Mouse (Mus musculus) ES-Bruce4 (cell line): ENCODE measurements at regions not wholly inside any gene's neighbourhood (a gene's known extent, or its start where the extent isn't known, plus 50 kb on each side); places are given as distances from the start of the nearest gene placed in this dataset.

ENCODE experiments used
- H3K27ac ChIP-seq: 2 replicates; pipeline ENCODE4 v1.5.1; 2012; ENCODE audit warnings: low read length, inconsistent platforms; ENCODE audit not compliant: insufficient read depth
- H3K27me3 ChIP-seq: 2 replicates; pipeline ENCODE4 v1.6.1; 2012; ENCODE audit warnings: mild to moderate bottlenecking, low read length, inconsistent platforms; ENCODE audit not compliant: control insufficient read depth, poor library complexity, insufficient read depth, severe bottlenecking
- H3K36me3 ChIP-seq: 2 replicates; pipeline ENCODE4 v1.6.1; 2012; ENCODE audit warnings: inconsistent platforms, mild to moderate bottlenecking, low read length, moderate library complexity; ENCODE audit not compliant: control insufficient read depth, poor library complexity, insufficient read depth, severe bottlenecking
- H3K4me1 ChIP-seq: one replicate; pipeline ENCODE4 v1.8.1; 2011; ENCODE audit warnings: low read length; ENCODE audit not compliant: control insufficient read depth, insufficient read depth
- H3K4me3 ChIP-seq: 2 replicates; pipeline ENCODE4 v1.5.1; 2011; ENCODE audit warnings: low read depth, mild to moderate bottlenecking, low read length
- H3K9ac ChIP-seq: 2 replicates; pipeline ENCODE4 v1.6.1; 2012; ENCODE audit warnings: low read depth, mild to moderate bottlenecking, inconsistent platforms; ENCODE audit not compliant: poor library complexity, severe bottlenecking
- H3K9me3 ChIP-seq: replicated peaks from 2 replicates; pipeline ENCODE4 v1.6.1; 2012; ENCODE audit warnings: mild to moderate bottlenecking, low read length, inconsistent platforms; ENCODE audit not compliant: control insufficient read depth, poor library complexity, insufficient read depth, severe bottlenecking
- CTCF ChIP-seq: IDR thresholded peaks from one replicate; pipeline ENCODE4 v1.8.1; 2011; ENCODE audit warnings: low read depth, low read length
- EP300 ChIP-seq: IDR thresholded peaks from 2 replicates; pipeline ENCODE4 v1.6.1; 2011; ENCODE audit warnings: low read depth, low read length; ENCODE audit not compliant: insufficient read depth
- POLR2A ChIP-seq: IDR thresholded peaks from one replicate; pipeline ENCODE4 v1.8.1; 2011; ENCODE audit warnings: low read length; ENCODE audit not compliant: insufficient read depth

DNA sequence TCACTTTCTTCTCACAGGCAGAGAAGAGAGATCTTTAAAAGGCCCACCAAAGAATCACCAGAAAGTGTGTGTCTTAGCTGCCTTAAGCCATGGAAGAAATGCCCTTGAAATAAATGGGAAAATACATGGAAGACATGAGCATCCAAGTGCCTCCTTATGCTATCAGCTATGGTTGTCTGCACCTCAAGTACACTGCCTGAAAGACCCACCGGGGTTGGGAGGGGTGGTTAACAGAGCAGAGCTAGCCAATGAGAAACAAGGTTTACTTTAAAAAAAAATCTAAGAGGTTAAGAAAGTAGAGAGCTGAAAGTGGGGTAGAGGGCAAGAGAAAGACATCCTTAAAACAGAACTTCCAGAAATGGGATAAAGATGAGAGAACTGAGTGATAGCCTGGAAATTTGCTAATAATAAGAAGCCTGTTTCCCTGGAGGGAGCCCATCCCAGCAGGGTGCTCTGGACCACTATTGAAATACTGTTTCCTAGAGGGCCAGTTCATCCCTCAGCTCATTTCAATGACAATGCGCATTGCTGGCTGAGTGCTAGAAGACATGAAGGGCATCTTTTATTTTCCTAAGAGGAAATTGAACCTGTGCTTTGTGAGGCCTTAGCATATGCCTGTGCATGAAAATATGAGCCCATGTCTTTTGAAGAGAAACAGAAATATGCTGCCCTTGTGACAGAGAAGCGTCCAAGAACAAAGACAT lies 262.9 kb upstream of the Nt5e start:
- Histone ChIP-seq H3K27me3 (no peaks in the 10 kb centered on the region), H3K4me3 (no peak overlapping the region), H3K9me3 (peaks cover 2% of the 10 kb centered on the region; the same call in 1 of the 2 replicates), H3K4me1 (peaks cover 3% of the 10 kb centered on the region), H3K36me3 (no peaks in the 10 kb centered on the region), H3K9ac (no peak overlapping the region), H3K27ac (peak overlapping the region; percentile 32; the same call in 1 of the 2 replicates)
- TF ChIP-seq CTCF (no peak), POLR2A (no peak), EP300 (peak; percentile 53; the same call in 1 of the 2 replicates)

DNA sequence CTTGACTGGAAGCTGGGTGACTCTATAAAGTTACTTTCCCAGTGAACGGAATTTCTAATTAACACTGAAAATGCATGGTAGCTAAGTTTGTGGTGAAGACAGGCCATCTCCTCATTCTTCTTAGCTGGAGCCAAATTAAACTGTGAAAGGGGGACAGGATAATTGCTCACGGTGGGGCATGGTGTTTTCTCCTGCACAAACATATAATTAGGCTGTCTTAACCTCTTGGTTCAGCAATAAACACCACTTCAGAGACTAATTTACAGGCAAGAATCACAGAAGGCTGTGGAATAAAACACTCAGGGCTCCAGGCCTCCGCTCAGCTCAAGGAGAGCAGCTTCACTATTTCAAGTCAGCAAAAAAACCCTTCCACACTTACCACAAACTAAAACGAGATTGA lies 261.9 kb upstream of the Nt5e start:
- no peaks in the 10 kb centered on the region for H3K36me3 ChIP-seq
- peaks cover 3% of the 10 kb centered on the region for H3K4me1 ChIP-seq
- H3K27ac ChIP-seq: 0 out of 2 replicates have a peak overlapping the region, but pooled peaks have one; percentile 32
- no peak overlapping the region for H3K4me3 ChIP-seq
- no peaks in the 10 kb centered on the region for H3K27me3 ChIP-seq
- H3K9ac ChIP-seq: no peak overlapping the region
- TF ChIP-seq POLR2A (no peak), CTCF (no peak), EP300 (no peak)
- peaks cover 2% of the 10 kb centered on the region; the same call in 1 of the 2 replicates for H3K9me3 ChIP-seq

DNA sequence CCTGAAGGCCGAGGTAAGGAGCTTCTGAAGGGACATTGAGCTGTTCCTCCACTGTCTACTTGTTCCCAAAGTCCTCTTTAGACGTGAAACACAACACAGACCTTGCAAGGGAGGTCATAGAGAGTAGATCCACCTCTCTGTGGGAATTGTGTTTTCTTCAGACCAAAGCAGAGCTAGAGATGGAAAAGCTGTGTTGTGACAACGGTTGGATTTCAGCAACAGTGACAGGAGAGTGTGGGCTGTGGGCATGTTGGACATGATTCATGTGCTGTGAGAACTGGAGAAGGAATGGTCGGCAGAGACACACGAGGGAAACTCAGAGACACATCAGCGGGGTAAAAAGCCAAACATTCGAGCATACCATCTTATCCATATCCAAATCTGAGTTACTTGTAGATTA lies 261.2 kb upstream of the Nt5e start:
- no peak overlapping the region for H3K4me3 ChIP-seq
- TF ChIP-seq CTCF: no peak
- no peak for TF ChIP-seq EP300
- no peak for TF ChIP-seq POLR2A
- H3K36me3 ChIP-seq: no peaks in the 10 kb centered on the region
- H3K9ac ChIP-seq: no peak overlapping the region
- H3K9me3 ChIP-seq: peaks cover 2% of the 10 kb centered on the region; the same call in 1 of the 2 replicates
- H3K27ac ChIP-seq: no peak overlapping the region
- peaks cover 3% of the 10 kb centered on the region for H3K4me1 ChIP-seq
- H3K27me3 ChIP-seq: no peaks in the 10 kb centered on the region

DNA sequence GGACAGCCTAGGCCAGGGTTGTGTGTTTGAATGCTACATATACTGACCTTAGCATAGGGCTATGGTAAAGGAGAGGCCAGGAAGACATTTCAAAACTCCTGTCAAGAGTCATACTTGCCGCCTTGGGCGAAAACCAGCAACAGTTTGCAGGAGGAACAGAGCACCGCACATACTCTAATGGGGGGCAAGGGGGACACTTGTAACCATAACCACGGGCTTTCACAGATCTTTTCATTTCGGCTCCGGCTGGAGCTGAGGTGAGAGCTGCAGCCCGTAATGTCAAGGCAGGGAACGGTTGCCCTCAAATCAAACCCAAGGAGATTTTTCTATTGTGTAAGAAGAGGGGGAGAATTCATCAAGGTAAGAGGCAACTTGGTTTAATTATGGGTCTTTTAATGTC lies 258.7 kb upstream of the Nt5e start:
- H3K36me3 ChIP-seq: no peaks in the 10 kb centered on the region
- H3K4me1 ChIP-seq: peaks cover 3% of the 10 kb centered on the region
- H3K27ac ChIP-seq: no peak overlapping the region
- no peak overlapping the region for H3K4me3 ChIP-seq
- H3K9ac ChIP-seq: no peak overlapping the region
- H3K9me3 ChIP-seq: no peaks in the 10 kb centered on the region
- H3K27me3 ChIP-seq: no peaks in the 10 kb centered on the region
- TF ChIP-seq EP300 (no peak), CTCF (no peak), POLR2A (no peak)

DNA sequence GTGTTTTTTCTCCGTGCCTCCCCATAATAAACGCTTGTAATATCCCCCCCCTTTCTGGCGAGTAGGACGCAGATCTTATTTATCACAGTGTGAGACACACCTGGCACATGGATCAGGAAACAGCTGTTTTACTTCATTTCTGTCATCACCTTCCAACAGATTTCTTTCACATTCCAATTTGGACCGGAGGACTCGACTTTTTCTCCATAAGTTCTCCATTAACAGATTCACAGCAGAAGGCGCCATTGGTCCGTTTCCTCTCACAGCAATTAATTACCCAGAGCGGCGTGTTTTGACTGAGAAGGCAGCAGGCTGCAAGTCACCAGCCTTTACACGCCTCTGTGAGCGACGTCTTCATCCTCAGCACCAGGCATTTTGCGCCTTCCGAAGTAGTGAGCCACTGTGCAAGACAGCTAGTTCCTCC lies 258.1 kb upstream of the Nt5e start:
- Histone ChIP-seq H3K36me3 (no peaks in the 10 kb centered on the region), H3K4me1 (peaks cover 3% of the 10 kb centered on the region), H3K27ac (no peak overlapping the region), H3K27me3 (no peaks in the 10 kb centered on the region), H3K9me3 (no peaks in the 10 kb centered on the region), H3K4me3 (no peak overlapping the region), H3K9ac (no peak overlapping the region)
- TF ChIP-seq POLR2A (no peak), EP300 (no peak), CTCF (no peak)

DNA sequence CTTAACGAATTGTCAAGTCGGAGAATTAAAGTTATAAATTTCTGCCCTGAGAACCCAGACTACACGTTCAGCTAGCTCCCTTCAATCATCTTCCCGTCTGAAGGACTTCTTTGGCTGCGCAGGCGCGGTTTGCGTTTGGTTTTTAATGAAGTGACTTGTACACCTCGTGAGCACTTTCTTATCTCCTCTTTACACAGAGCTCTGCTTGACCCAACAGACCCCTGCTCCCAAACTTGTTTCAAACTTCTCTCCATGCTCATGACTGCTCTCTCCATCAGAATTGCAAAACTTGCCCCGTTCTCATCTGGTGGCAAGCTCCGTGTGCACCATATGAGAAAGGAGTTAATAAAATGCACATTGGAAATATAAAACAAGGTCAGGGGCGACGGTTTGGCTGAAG lies 257.2 kb upstream of the Nt5e start:
- H3K4me3 ChIP-seq: no peak overlapping the region
- no peaks in the 10 kb centered on the region for H3K27me3 ChIP-seq
- no peak overlapping the region for H3K9ac ChIP-seq
- H3K9me3 ChIP-seq: no peaks in the 10 kb centered on the region
- no peaks in the 10 kb centered on the region for H3K36me3 ChIP-seq
- TF ChIP-seq POLR2A (no peak), CTCF (no peak), EP300 (no peak)
- H3K4me1 ChIP-seq: no peaks in the 10 kb centered on the region
- no peak overlapping the region for H3K27ac ChIP-seq
